ENCODE assay signal across 9 mouse cellular contexts in genomic region chr6:108735910-108736750, GRCm38 (mm10). TPM values are rescaled to one million over a fixed set of nuclear protein-coding genes. Genes with fewer than 3 reads are reported as not detected.
A peak's percentile ranks its signal among the peaks of the same experiment; 100 is the strongest.
DNase-seq lines count a peak whose midpoint lies in the region; ATAC-seq lines count a peak whose summit lies in the region.
"Had no signal": no experiment of that assay in that cellular context is flagged by ENCODE, and none has a peak within 500 bp of the region (broad histone marks: within the 10 kb centered on the region; RNA-seq: fewer than 3 reads in every experiment).

No protein-coding gene starts in this region.

- H3K27me3 ChIP-seq in liver, embryonic 11.5 days (replicated peaks; ENCODE audit: control insufficient read depth, insufficient read depth, low read length): no peaks in the 10 kb centered on the region
- H3K27me3 ChIP-seq in neural tube, embryonic 11.5 days (ENCODE audit: control insufficient read depth, insufficient read depth, low read length): no peaks in the 10 kb centered on the region

- WGBS in liver, embryonic 11.5 days: 48% methylated on average over 9 of the region's 9 CpGs
- WGBS in neural tube, embryonic 11.5 days: 58% methylated on average over 9 of the region's 9 CpGs

- DNase-seq in B cell, adult 2 months: peak; percentile 91 to 93
- DNase-seq in adrenal gland, adult (ENCODE audit: inconsistent age in 2 of 2, low spot score in 1 of 2): peak; percentile 71 to 92
- peak; percentile 89 for DNase-seq in embryo, embryonic 10 days (ENCODE audit: low spot score)
- DNase-seq in kidney, postnatal 14 days: peak; percentile 77
- peak; percentile 51 for DNase-seq in liver, embryonic 11.5 days (ENCODE audit: low spot score)
- DNase-seq in neural tube, embryonic 11.5 days (ENCODE audit: low spot score): peak; percentile 78
- DNase-seq in telencephalon, adult 2 months (ENCODE audit: low read depth, low spot score): peak; percentile 66

- peak; percentile 97 for ATAC-seq in granulocyte monocyte progenitor cell, adult 5-6 weeks (replicated peaks; ENCODE audit: poor library complexity, severe bottlenecking)
- ATAC-seq in liver, embryonic 11.5 days (replicated peaks; ENCODE audit: low FRiP score): no peak
- ATAC-seq in neural tube, embryonic 11.5 days (ENCODE audit: insufficient read depth, low FRiP score, low TSS enrichment): peak; percentile 88; the same call in 1 of the 2 replicates

- no peak overlapping the region for H3K27ac ChIP-seq in liver, embryonic 11.5 days (ENCODE audit: low read depth, low read length)
- no peak overlapping the region for H3K27ac ChIP-seq in neural tube, embryonic 11.5 days (ENCODE audit: low read depth, low read length)

- H3K4me2 ChIP-seq in liver, embryonic 11.5 days: no peak overlapping the region
- no peak overlapping the region for H3K4me2 ChIP-seq in neural tube, embryonic 11.5 days (ENCODE audit: low read depth)

- no peaks in the 10 kb centered on the region for H3K4me1 ChIP-seq in liver, embryonic 11.5 days (replicated peaks; ENCODE audit: control insufficient read depth, insufficient read depth, low read length)
- no peaks in the 10 kb centered on the region for H3K4me1 ChIP-seq in neural tube, embryonic 11.5 days (ENCODE audit: control insufficient read depth, insufficient read depth, low read length)

- no peak overlapping the region for H3K9ac ChIP-seq in liver, embryonic 11.5 days (ENCODE audit: low read depth, low read length)
- no peak overlapping the region for H3K9ac ChIP-seq in neural tube, embryonic 11.5 days (ENCODE audit: low read length)

- H3K36me3 ChIP-seq in liver, embryonic 11.5 days (ENCODE audit: control insufficient read depth, insufficient read depth, low read length): no peaks in the 10 kb centered on the region
- no peaks in the 10 kb centered on the region for H3K36me3 ChIP-seq in neural tube, embryonic 11.5 days (ENCODE audit: control insufficient read depth, insufficient read depth, low read length)

- no peaks in the 10 kb centered on the region for H3K9me3 ChIP-seq in liver, embryonic 11.5 days (ENCODE audit: control insufficient read depth, low read length)
- no peaks in the 10 kb centered on the region for H3K9me3 ChIP-seq in neural tube, embryonic 11.5 days (ENCODE audit: control insufficient read depth, low read length)

- no peak overlapping the region for H3K4me3 ChIP-seq in liver, embryonic 11.5 days (ENCODE audit: low read depth, low read length)
- no peak overlapping the region for H3K4me3 ChIP-seq in neural tube, embryonic 11.5 days (ENCODE audit: low read depth, low read length)
- H3K4me3 ChIP-seq: erythroblast, embryonic 14.5 days had no signal

RNA-seq across cellular contexts. Expression of gene Arl8b, which starts 46.8 kb away (rescaled TPM):
- total RNA-seq in granulocyte monocyte progenitor cell, adult 5-6 weeks (2014; fragmentation: Nextera tagmentation): 96.8 and 113 TPM in 2 replicates
- total RNA-seq in granulocyte monocyte progenitor cell, adult 5-6 weeks (2017): 59.2 and 91.6 TPM in 2 replicates
- polyA plus RNA-seq in liver, embryonic 11.5 days (2014; fragmentation: Nextera tagmentation; extraction: Ambion mirVana): 64.1 and 81.5 TPM in 2 replicates
- 85.7 and 90.9 TPM in 2 replicates for polyA plus RNA-seq in neural tube, embryonic 11.5 days (2014; fragmentation: Nextera tagmentation; extraction: Ambion mirVana)
